Mouse (Mus musculus): ENCODE measurements around the gene Abcc5.

GRCm38 (mm10) chr16:20474211-20474610, 48.0 kb upstream of the Abcc5 start:
- TF ChIP-seq POLR2A (IDR thresholded peaks at IDR 0.05; ENCODE audit: borderline replicate concordance, extremely low read depth, insufficient read depth, insufficient read length, poor library complexity, severe bottlenecking) = no peak
- TF ChIP-seq CTCF (IDR thresholded peaks at IDR 0.05; ENCODE audit: borderline replicate concordance, extremely low read depth, insufficient read depth, insufficient read length) = no peak
